Mouse (Mus musculus) CH12.LX (cell line): ENCODE measurements around the gene Ncoa3. TPM values are rescaled to one million over a fixed set of nuclear protein-coding genes. Genes with fewer than 3 reads are reported as not detected.
A peak's percentile ranks its signal among the peaks of the same experiment; 100 is the strongest.

Source experiments
- DNase-seq: peaks from one replicate; pipeline ENCODE4 v3.0.0-alpha.2; 2013; ENCODE audit errors: extremely low read depth
- H3K27ac ChIP-seq: 2 replicates; pipeline ENCODE4 v1.5.1; 2012; ENCODE audit warnings: low read depth, mild to moderate bottlenecking, control low read depth, moderate library complexity; ENCODE audit not compliant: insufficient read depth
- H3K27me3 ChIP-seq: replicated peaks from 2 replicates; pipeline ENCODE3; 2012; ENCODE audit warnings: inconsistent platforms
- H3K36me3 ChIP-seq, 2 experiments: replicated peaks in 1 of 2; 2 replicates each; pipeline versions ENCODE3 to v1.6.1; 2012; ENCODE audit warnings: inconsistent platforms in 1 of 2, low read length in 1 of 2, mild to moderate bottlenecking in 1 of 2, mixed read lengths in 1 of 2, moderate library complexity in 1 of 2; ENCODE audit not compliant: control insufficient read depth in 1 of 2, insufficient read depth in 1 of 2
- H3K4me1 ChIP-seq, 2 experiments: 2 replicates each; pipeline ENCODE4 v1.6.1; 2012; ENCODE audit warnings: inconsistent platforms in 1 of 2, moderate library complexity in 1 of 2; ENCODE audit not compliant: insufficient read depth in 2 of 2, control insufficient read depth in 1 of 2
- H3K4me2 ChIP-seq: 2 replicates; pipeline ENCODE4 v1.6.1; 2012; ENCODE audit warnings: low read depth, mild to moderate bottlenecking, control low read depth; ENCODE audit not compliant: poor library complexity, insufficient read depth, severe bottlenecking
- H3K4me3 ChIP-seq, 3 experiments: fragments of 150-350 bp in 1 of 3; sonication (generic) in 1 of 3; replicated peaks in 1 of 3; 2 replicates each; pipeline versions ENCODE3 to v1.5.1; 2011 to 2012; ENCODE audit warnings: low read depth in 2 of 3, low read length in 2 of 3, mild to moderate bottlenecking in 2 of 3, moderate library complexity in 2 of 3, control low read depth in 1 of 3, improper control_type of control experiment in 1 of 3, inconsistent platforms in 1 of 3, mixed read lengths in 1 of 3; ENCODE audit not compliant: poor library complexity in 1 of 3
- H3K79me2 ChIP-seq: replicated peaks from 2 replicates; pipeline ENCODE4 v1.6.1; 2012; ENCODE audit warnings: mild to moderate bottlenecking, moderate library complexity; ENCODE audit not compliant: control insufficient read depth, poor library complexity, insufficient read depth, severe bottlenecking; ENCODE audit errors: extremely low read depth
- H3K9ac ChIP-seq: 2 replicates; pipeline ENCODE4 v1.6.1; 2012; ENCODE audit warnings: low read depth, mild to moderate bottlenecking, control low read depth, moderate library complexity; ENCODE audit not compliant: insufficient read depth
- H3K9me3 ChIP-seq: replicated peaks from 2 replicates; pipeline ENCODE3; 2012; ENCODE audit warnings: low read length, inconsistent platforms, mixed read lengths
- CHD2 ChIP-seq: IDR thresholded peaks from 2 replicates; pipeline ENCODE4 v1.6.1; 2011; ENCODE audit warnings: low read length, improper control_type of control experiment
- CTCF ChIP-seq, 2 experiments: IDR thresholded peaks in 1 of 2; conservative IDR thresholded peaks in 1 of 2; 2 replicates each; pipeline ENCODE4 v1.5.1; 2011 to 2012; ENCODE audit warnings: low read depth in 2 of 2, low read length in 2 of 2, improper control_type of control experiment in 1 of 2, inconsistent platforms in 1 of 2, mild to moderate bottlenecking in 1 of 2, moderate library complexity in 1 of 2
- E2F4 ChIP-seq: IDR thresholded peaks from 2 replicates; pipeline ENCODE4 v1.6.1; 2011; ENCODE audit warnings: low read depth, low read length, improper control_type of control experiment; ENCODE audit not compliant: insufficient replicate concordance
- GABPA ChIP-seq: IDR thresholded peaks from 2 replicates; pipeline ENCODE4 v1.6.1; 2012; ENCODE audit warnings: low read depth, low read length, improper control_type of control experiment, inconsistent platforms; ENCODE audit not compliant: insufficient replicate concordance
- IRF4 ChIP-seq: IDR thresholded peaks from 2 replicates; pipeline ENCODE4 v1.6.1; 2014; ENCODE audit warnings: low read depth, mild to moderate bottlenecking, inconsistent platforms, low read length, improper control_type of control experiment
- JUND ChIP-seq: conservative IDR thresholded peaks from 2 replicates; pipeline ENCODE4 v1.6.1; 2011; ENCODE audit warnings: low read depth, low read length, improper control_type of control experiment
- KAT2A ChIP-seq: IDR thresholded peaks from 2 replicates; pipeline ENCODE4 v1.6.1; 2012; ENCODE audit warnings: low read length, improper control_type of control experiment, inconsistent platforms; ENCODE audit not compliant: insufficient replicate concordance
- MAX ChIP-seq: IDR thresholded peaks from 2 replicates; pipeline ENCODE4 v1.6.1; 2011; ENCODE audit warnings: low read length, improper control_type of control experiment
- MAZ ChIP-seq: IDR thresholded peaks from 2 replicates; pipeline ENCODE4 v1.6.1; 2012; ENCODE audit warnings: low read depth, mild to moderate bottlenecking, inconsistent platforms, low read length, improper control_type of control experiment, moderate library complexity
- MYC ChIP-seq: IDR thresholded peaks from 2 replicates; pipeline ENCODE4 v1.6.1; 2011; ENCODE audit warnings: low read depth, mild to moderate bottlenecking, improper control_type of control experiment, low read length
- NELFE ChIP-seq: IDR thresholded peaks from 2 replicates; pipeline ENCODE4 v1.6.1; 2011; ENCODE audit warnings: low read depth, low read length, improper control_type of control experiment
- NRF1 ChIP-seq: IDR thresholded peaks from 2 replicates; pipeline ENCODE4 v1.6.1; 2014; ENCODE audit warnings: low read depth, mild to moderate bottlenecking, inconsistent platforms, low read length, improper control_type of control experiment, moderate library complexity
- PAX5 ChIP-seq: IDR thresholded peaks from 2 replicates; pipeline ENCODE4 v1.6.1; 2012; ENCODE audit warnings: low read length, inconsistent platforms, mixed read lengths
- POLR2A ChIP-seq: IDR thresholded peaks from 2 replicates; pipeline ENCODE4 v1.6.1; 2011; ENCODE audit warnings: low read depth, mild to moderate bottlenecking, improper control_type of control experiment, low read length
- RAD21 ChIP-seq: IDR thresholded peaks from 2 replicates; pipeline ENCODE4 v1.6.1; 2011; ENCODE audit warnings: low read depth, mild to moderate bottlenecking, low read length, improper control_type of control experiment, moderate library complexity
- RCOR1 ChIP-seq: conservative IDR thresholded peaks from 2 replicates; pipeline ENCODE4 v1.6.1; 2012; ENCODE audit warnings: low read depth, mild to moderate bottlenecking, inconsistent platforms, low read length, improper control_type of control experiment
- SMC3 ChIP-seq: IDR thresholded peaks from 2 replicates; pipeline ENCODE4 v1.6.1; 2011; ENCODE audit warnings: low read depth, low read length, improper control_type of control experiment
- TCF12 ChIP-seq: IDR thresholded peaks from 2 replicates; pipeline ENCODE4 v1.6.1; 2014; ENCODE audit warnings: low read depth, mild to moderate bottlenecking, inconsistent platforms, low read length, improper control_type of control experiment
- USF1 ChIP-seq: IDR thresholded peaks from 2 replicates; pipeline ENCODE4 v1.6.1; 2014; ENCODE audit warnings: low read depth, mild to moderate bottlenecking, inconsistent platforms, low read length, improper control_type of control experiment
- USF2 ChIP-seq: conservative IDR thresholded peaks from 2 replicates; pipeline ENCODE4 v1.6.1; 2011; ENCODE audit warnings: low read depth, low read length, improper control_type of control experiment
- ZC3H11A ChIP-seq: IDR thresholded peaks from 2 replicates; pipeline ENCODE4 v1.6.1; 2012; ENCODE audit warnings: low read depth, mild to moderate bottlenecking, inconsistent platforms, low read length, improper control_type of control experiment
- ZMIZ1 ChIP-seq: IDR thresholded peaks from 2 replicates; pipeline ENCODE4 v1.6.1; 2012; ENCODE audit warnings: low read depth, mild to moderate bottlenecking, inconsistent platforms, low read length, improper control_type of control experiment
- ZNF384 ChIP-seq: IDR thresholded peaks from 2 replicates; pipeline ENCODE4 v1.6.1; 2012; ENCODE audit warnings: low read depth, low read length, improper control_type of control experiment, inconsistent platforms
- dilution Hi-C: fragments of 300-500 bp; cut with MboI; formaldehyde crosslinking; loops from 2 replicates; pipeline ENCODE4 v1.14.3; 2020; ENCODE audit warnings: low sequenced_read_pairs; ENCODE audit not compliant: extremely low pct_unique_long_range_greater_than_20kb, extremely low pct_ligation_motif_present
- in situ Hi-C: fragments of 300-500 bp; cut with MboI; formaldehyde crosslinking; loops from 3 replicates; pipeline ENCODE4 v1.14.3; 2019; ENCODE audit warnings: low sequenced_read_pairs, low pct_ligation_motif_present, low pct_unique_long_range_greater_than_20kb, mixed read lengths
- polyA plus RNA-seq: library from polyadenylated mRNA; unstranded; fragments of >175 nt; gene quantifications from 2 replicates; pipeline ENCODE4 v1.2.1, GENCODE M21; 2012; ENCODE audit warnings: low read depth; ENCODE audit not compliant: insufficient read length
- total RNA-seq, 2 experiments: library from RNA; depleted of rRNA; stranded (reverse); fragments of 300-350 nt in 1 of 2; fragments of >200 nt in 1 of 2; gene quantifications; 2 replicates each; pipeline ENCODE4 v1.2.3; 2012 to 2014

Gene Ncoa3
- total and polyA plus RNA-seq, 3 experiments: 13.4 to 21.9 (median 17.1) TPM

GRCm38 (mm10) chr2:166003004-166003403 is 10.6 kb downstream of the Ncoa3 start:
- Histone ChIP-seq H3K9me3 (no peaks in the 10 kb centered on the region), H3K9ac (no peak overlapping the region), H3K27ac (no peak overlapping the region), H3K4me1 (peaks cover 3 to 68% of the 10 kb centered on the region in 2 experiments; a peak in 2 of 4 replicates), H3K4me2 (no peak overlapping the region), H3K27me3 (no peaks in the 10 kb centered on the region), H3K36me3 (peaks cover 0 to 6% of the 10 kb centered on the region in 2 experiments), H3K79me2 (peaks cover 76% of the 10 kb centered on the region), H3K4me3 (no peak overlapping the region)
- DNase-seq: no peak
- TF ChIP-seq MAX (no peak), PAX5 (no peak), ZC3H11A (no peak), JUND (no peak), KAT2A (no peak), IRF4 (no peak), NRF1 (no peak), NELFE (no peak), ZNF384 (peak; percentile 61), CTCF (conservative IDR thresholded peaks at IDR 0.05 in 1 of 2, IDR thresholded peaks at IDR 0.05 in 1 of 2; ENCODE audit: low read depth in 2 of 2, low read length in 2 of 2) (peak in 1 of 2 experiments; percentile 52; a peak in 2 of 4 replicates), SMC3 (peak; percentile 51), RAD21 (peak; percentile 42), USF2 (no peak)
- dilution Hi-C loops (no loop called here), in situ Hi-C loops (no loop called here)

- no peak overlapping the region for H3K9ac ChIP-seq
- no peak overlapping the region for H3K4me2 ChIP-seq
- H3K27ac ChIP-seq: no peak overlapping the region
- TF ChIP-seq MYC (no peak), ZC3H11A (no peak), MAX (no peak), ZMIZ1 (no peak), IRF4 (no peak), PAX5 (no peak), USF1 (no peak), E2F4 (no peak), TCF12 (no peak), RCOR1 (no peak), USF2 (no peak), GABPA (no peak), ZNF384 (no peak), CHD2 (no peak), MAZ (no peak), POLR2A (no peak)
- H3K9me3 ChIP-seq: no peaks in the 10 kb centered on the region
- dilution Hi-C loops: no loop called here
- H3K4me1 ChIP-seq: peaks cover 15 to 62% of the 10 kb centered on the region in 2 experiments
- in situ Hi-C loops: no loop called here
- peaks cover 0 to 9% of the 10 kb centered on the region in 2 experiments for H3K36me3 ChIP-seq
- DNase-seq: no peak
- peaks cover 70% of the 10 kb centered on the region for H3K79me2 ChIP-seq
- no peaks in the 10 kb centered on the region for H3K27me3 ChIP-seq
- no peak overlapping the region for H3K4me3 ChIP-seq
These were observed 14.6 kb downstream of the Ncoa3 start for GRCm38 (mm10) chr2:166007046-166007445.
